Mouse (Mus musculus) midbrain, embryonic 16.5 days (tissue): ENCODE data around the gene Heatr4. TPM values are rescaled to one million over a fixed set of nuclear protein-coding genes. Genes with fewer than 3 reads are reported as not detected.
"Not testable (repeated sequence)": the region's sequence is repeated elsewhere in the genome, so short reads cannot be mapped to it uniquely, and the experiment has no call there.

Source experiments
- ATAC-seq: fragments of 200-750 bp; cut with Nextera tagmentation; 2 replicates; pipeline ENCODE4 v1.8.0; 2017; ENCODE audit warnings: moderate TSS enrichment
- H3K27ac ChIP-seq: fragments of 300-500 bp; sonication (generic); 2 replicates; pipeline ENCODE4 v1.5.1; 2014; ENCODE audit warnings: mild to moderate bottlenecking, low read length, mixed read lengths
- H3K27me3 ChIP-seq: fragments of 300-500 bp; sonication (generic); 2 replicates; pipeline ENCODE4 v1.6.1; 2014; ENCODE audit warnings: low read depth, low read length, mixed read lengths; ENCODE audit not compliant: control insufficient read depth, insufficient read depth
- H3K36me3 ChIP-seq: fragments of 300-500 bp; sonication (generic); 2 replicates; pipeline ENCODE4 v1.6.1; 2014; ENCODE audit warnings: mild to moderate bottlenecking, low read length, moderate library complexity, mixed read lengths; ENCODE audit not compliant: control insufficient read depth, insufficient read depth
- H3K4me1 ChIP-seq: fragments of 300-500 bp; sonication (generic); 2 replicates; pipeline ENCODE4 v1.6.1; 2014; ENCODE audit warnings: mild to moderate bottlenecking, low read length, mixed read lengths; ENCODE audit not compliant: control insufficient read depth, insufficient read depth
- H3K4me2 ChIP-seq: fragments of 300-500 bp; sonication (generic); 2 replicates; pipeline ENCODE4 v1.6.1; 2014; ENCODE audit warnings: mild to moderate bottlenecking, low read length, mixed read lengths
- H3K4me3 ChIP-seq: fragments of 300-500 bp; sonication (generic); 2 replicates; pipeline ENCODE4 v1.5.1; 2014; ENCODE audit warnings: low read depth, mild to moderate bottlenecking, low read length, moderate library complexity, mixed read lengths
- H3K9ac ChIP-seq: fragments of 300-500 bp; sonication (generic); 2 replicates; pipeline ENCODE4 v1.6.1; 2014; ENCODE audit warnings: low read depth, low read length, mixed read lengths
- H3K9me3 ChIP-seq: fragments of 300-500 bp; sonication (generic); replicated peaks from 2 replicates; pipeline ENCODE4 v1.6.1; 2014; ENCODE audit warnings: mild to moderate bottlenecking, low read length, mixed read lengths; ENCODE audit not compliant: control insufficient read depth, poor library complexity, severe bottlenecking
- WGBS: fragments of 180-500 bp; shearing (Covaris S2); extraction: QIAGEN DNeasy Blood & Tissue Kit; methylation state at CpG from one replicate; pipeline ENCODE4 v1.1.7; 2014; 5-methylcytosine and 5-hydroxymethylcytosine counted together
- polyA plus RNA-seq: library from polyadenylated mRNA; unstranded; fragments of >200 nt; fragmentation: Nextera tagmentation; extraction: Ambion mirVana; gene quantifications from 2 replicates; pipeline ENCODE4 v1.2.1, GENCODE M21; 2015

Heatr4 gene
- polyA plus RNA-seq, 1 experiment from 2014 or later: not detected

GRCm38 (mm10) chr12:84003866-84004265, 19.2 kb upstream of the Heatr4 start:
- Histone ChIP-seq H3K27ac (no peak overlapping the region), H3K27me3 (no peaks in the 10 kb centered on the region), H3K9me3 (0 out of 2 replicates have a peak, but pooled peaks cover 2% of the 10 kb centered on the region), H3K4me3 (no peak overlapping the region), H3K9ac (no peak overlapping the region), H3K4me2 (no peak overlapping the region), H3K4me1 (peaks cover 1% of the 10 kb centered on the region; the same call in 1 of the 2 replicates), H3K36me3 (no peaks in the 10 kb centered on the region)
- ATAC-seq: no peak
- 90% methylated on average over 1 of the region's 1 CpGs for WGBS

- Histone ChIP-seq H3K9ac (no peak overlapping the region), H3K4me3 (no peak overlapping the region), H3K9me3 (0 out of 2 replicates have a peak, but pooled peaks cover 2% of the 10 kb centered on the region), H3K27me3 (no peaks in the 10 kb centered on the region), H3K4me2 (no peak overlapping the region), H3K36me3 (no peaks in the 10 kb centered on the region), H3K4me1 (no peaks in the 10 kb centered on the region), H3K27ac (no peak overlapping the region)
- WGBS: 86% methylated on average over 3 of the region's 3 CpGs
- ATAC-seq: no peak
Observed at GRCm38 (mm10) chr12:84000418-84000817, 15.8 kb upstream of the Heatr4 start.

- not testable (repeated sequence) for H3K27ac ChIP-seq, H3K4me1 ChIP-seq
Observed at GRCm38 (mm10) chr12:83999237-83999636, 14.6 kb upstream of the Heatr4 start.

GRCm38 (mm10) chr12:83998341-83999107, 13.9 kb upstream of the Heatr4 start:
- Histone ChIP-seq H3K36me3 (no peaks in the 10 kb centered on the region), H3K4me1 (no peaks in the 10 kb centered on the region), H3K4me2 (no peak overlapping the region), H3K4me3 (no peak overlapping the region), H3K9ac (no peak overlapping the region), H3K27ac (no peak overlapping the region), H3K9me3 (0 out of 2 replicates have a peak, but pooled peaks cover 2% of the 10 kb centered on the region), H3K27me3 (no peaks in the 10 kb centered on the region)
- 59% methylated on average over 11 of the region's 11 CpGs for WGBS
- ATAC-seq: no peak

More at GRCm38 (mm10) chr12:83999237-83999636, 14.6 kb upstream of the Heatr4 start:
- not testable (repeated sequence) for H3K4me2 ChIP-seq, H3K4me3 ChIP-seq, H3K36me3 ChIP-seq, H3K9me3 ChIP-seq, H3K9ac ChIP-seq, H3K27me3 ChIP-seq, ATAC-seq
- WGBS: 74% methylated on average over 8 of the region's 8 CpGs

- WGBS: 69% methylated on average over 2 of the region's 2 CpGs
- Histone ChIP-seq H3K4me1 (no peaks in the 10 kb centered on the region), H3K4me3 (no peak overlapping the region), H3K36me3 (no peaks in the 10 kb centered on the region), H3K9me3 (no peaks in the 10 kb centered on the region), H3K4me2 (no peak overlapping the region), H3K9ac (no peak overlapping the region), H3K27ac (no peak overlapping the region), H3K27me3 (no peaks in the 10 kb centered on the region)
- no peak for ATAC-seq
Observed at GRCm38 (mm10) chr12:83997221-83997620, 12.6 kb upstream of the Heatr4 start.

- H3K4me2 ChIP-seq: no peak overlapping the region
- H3K27ac ChIP-seq: no peak overlapping the region
- H3K4me1 ChIP-seq: peaks cover 9% of the 10 kb centered on the region
- H3K27me3 ChIP-seq: no peaks in the 10 kb centered on the region
- H3K4me3 ChIP-seq: no peak overlapping the region
- H3K9me3 ChIP-seq: no peaks in the 10 kb centered on the region
- no peaks in the 10 kb centered on the region for H3K36me3 ChIP-seq
- over 99% methylated on average over 4 of the region's 4 CpGs for WGBS
- H3K9ac ChIP-seq: no peak overlapping the region
- ATAC-seq: no peak
Observed at GRCm38 (mm10) chr12:83989378-83989777, 4.7 kb upstream of the Heatr4 start.

- Histone ChIP-seq H3K4me2 (peak overlapping the region; percentile 69), H3K9ac (peak overlapping the region; percentile 70), H3K36me3 (no peaks in the 10 kb centered on the region), H3K4me3 (peak overlapping the region; percentile 54), H3K27ac (peak overlapping the region; percentile 91), H3K9me3 (no peaks in the 10 kb centered on the region), H3K27me3 (no peaks in the 10 kb centered on the region), H3K4me1 (peaks cover 9% of the 10 kb centered on the region)
- no peak for ATAC-seq
- WGBS: 68% methylated on average over 4 of the region's 4 CpGs
Observed at GRCm38 (mm10) chr12:83988483-83988882, 3.8 kb upstream of the Heatr4 start.

GRCm38 (mm10) chr12:83987583-83988441, 3.2 kb upstream of the Heatr4 start, which contains the start of gene Acot2:
Gene Acot2 (plus strand): TSS chr12:83987861.
- H3K9ac ChIP-seq: peak within 1 kb of the TSS; percentile 70
- peak within 1 kb of the TSS; percentile 69 for H3K4me2 ChIP-seq
- H3K4me3 ChIP-seq: peak within 1 kb of the TSS; percentile 54
- ATAC-seq: peak; percentile 95
- no peaks in the 10 kb centered on the region for H3K36me3 ChIP-seq
- no peaks in the 10 kb centered on the region for H3K27me3 ChIP-seq
- H3K9me3 ChIP-seq: no peaks in the 10 kb centered on the region
- WGBS: under 1% methylated on average over 75 of the region's 80 CpGs
- H3K27ac ChIP-seq: peak within 1 kb of the TSS; percentile 91
- H3K4me1 ChIP-seq: peaks cover 9% of the 10 kb centered on the region

- WGBS: 38% methylated on average over 8 of the region's 8 CpGs
- Histone ChIP-seq H3K36me3 (no peaks in the 10 kb centered on the region), H3K27ac (peak overlapping the region; percentile 91), H3K4me2 (peak overlapping the region; percentile 69), H3K4me1 (peaks cover 9% of the 10 kb centered on the region), H3K27me3 (no peaks in the 10 kb centered on the region), H3K4me3 (peak overlapping the region; percentile 54), H3K9me3 (no peaks in the 10 kb centered on the region), H3K9ac (peak overlapping the region; percentile 70; the same call in 1 of the 2 replicates)
- ATAC-seq: no peak
Observed at GRCm38 (mm10) chr12:83987242-83987582, 2.6 kb upstream of the Heatr4 start.
